Mouse (Mus musculus) heart, embryonic 10.5 days (tissue): ENCODE results near the gene Ube2o. TPM values are rescaled to one million over a fixed set of nuclear protein-coding genes. Genes with fewer than 3 reads are reported as not detected.

Experiments
- DNase-seq: peaks from one replicate; pipeline ENCODE4 v3.0.0-alpha.2; 2017; ENCODE audit warnings: low spot score
- H3K27ac ChIP-seq: fragments of 300-500 bp; sonication (generic); 2 replicates; pipeline ENCODE4 v1.5.1; 2016; ENCODE audit warnings: mild to moderate bottlenecking
- H3K27me3 ChIP-seq: fragments of 300-500 bp; sonication (generic); 2 replicates; pipeline ENCODE4 v1.6.1; 2016; ENCODE audit warnings: mild to moderate bottlenecking; ENCODE audit not compliant: poor library complexity, insufficient read depth, severe bottlenecking
- H3K36me3 ChIP-seq: fragments of 300-500 bp; sonication (generic); 2 replicates; pipeline ENCODE4 v1.6.1; 2016; ENCODE audit warnings: mild to moderate bottlenecking, moderate library complexity
- H3K4me1 ChIP-seq: fragments of 300-500 bp; sonication (generic); 2 replicates; pipeline ENCODE4 v1.6.1; 2016; ENCODE audit warnings: mild to moderate bottlenecking
- H3K4me3 ChIP-seq: fragments of 300-500 bp; sonication (generic); 2 replicates; pipeline ENCODE4 v1.5.1; 2016; ENCODE audit warnings: mild to moderate bottlenecking, moderate library complexity
- H3K9me3 ChIP-seq: fragments of 300-500 bp; sonication (generic); 2 replicates; pipeline ENCODE4 v1.6.1; 2016; ENCODE audit warnings: mild to moderate bottlenecking, moderate library complexity
- WGBS: fragments of 180-500 bp; shearing (Covaris S2); methylation state at CpG from one replicate; pipeline ENCODE4 v1.1.7; 2016; 5-methylcytosine and 5-hydroxymethylcytosine counted together
- polyA plus RNA-seq: library from polyadenylated mRNA; unstranded; fragments of >200 nt; fragmentation: Nextera tagmentation; extraction: Ambion mirVana; gene quantifications from 2 replicates; pipeline ENCODE4 v1.2.1, GENCODE M21; 2016

The Ube2o gene
- polyA plus RNA-seq, 1 experiment from 2014 or later: 10.3 TPM

DNA sequence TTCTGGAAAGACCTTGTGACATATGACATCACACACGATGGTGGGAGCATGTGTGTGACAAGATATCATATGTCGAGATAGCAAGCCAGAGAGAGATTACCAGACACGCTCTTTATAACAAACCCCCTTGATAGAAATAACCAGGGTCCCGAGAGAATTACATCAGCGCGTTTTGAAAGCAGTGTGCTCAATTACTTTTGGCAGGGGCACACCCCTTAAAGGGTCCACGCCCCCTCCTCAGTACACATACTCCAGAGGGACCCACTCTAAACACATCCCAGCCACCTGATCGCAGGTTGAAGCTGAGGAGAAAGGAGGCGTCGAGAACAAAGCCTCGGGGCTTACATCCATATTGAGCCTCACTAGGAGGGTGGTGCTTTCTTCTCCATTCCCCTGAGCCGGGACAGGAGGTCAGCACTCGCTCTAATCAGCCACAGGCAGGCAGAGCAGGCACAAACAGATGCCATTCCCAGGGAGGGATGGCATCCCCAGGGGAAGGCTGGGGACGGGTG is 7.8 kb upstream of the Ube2o start:
- DNase-seq: no peak
- Histone ChIP-seq H3K36me3 (no peaks in the 10 kb centered on the region), H3K27ac (no peak overlapping the region), H3K9me3 (no peaks in the 10 kb centered on the region), H3K4me1 (peaks cover 33% of the 10 kb centered on the region), H3K4me3 (no peak overlapping the region), H3K27me3 (peaks cover 25% of the 10 kb centered on the region)
- WGBS: 34% methylated on average over 14 of the region's 14 CpGs

DNA sequence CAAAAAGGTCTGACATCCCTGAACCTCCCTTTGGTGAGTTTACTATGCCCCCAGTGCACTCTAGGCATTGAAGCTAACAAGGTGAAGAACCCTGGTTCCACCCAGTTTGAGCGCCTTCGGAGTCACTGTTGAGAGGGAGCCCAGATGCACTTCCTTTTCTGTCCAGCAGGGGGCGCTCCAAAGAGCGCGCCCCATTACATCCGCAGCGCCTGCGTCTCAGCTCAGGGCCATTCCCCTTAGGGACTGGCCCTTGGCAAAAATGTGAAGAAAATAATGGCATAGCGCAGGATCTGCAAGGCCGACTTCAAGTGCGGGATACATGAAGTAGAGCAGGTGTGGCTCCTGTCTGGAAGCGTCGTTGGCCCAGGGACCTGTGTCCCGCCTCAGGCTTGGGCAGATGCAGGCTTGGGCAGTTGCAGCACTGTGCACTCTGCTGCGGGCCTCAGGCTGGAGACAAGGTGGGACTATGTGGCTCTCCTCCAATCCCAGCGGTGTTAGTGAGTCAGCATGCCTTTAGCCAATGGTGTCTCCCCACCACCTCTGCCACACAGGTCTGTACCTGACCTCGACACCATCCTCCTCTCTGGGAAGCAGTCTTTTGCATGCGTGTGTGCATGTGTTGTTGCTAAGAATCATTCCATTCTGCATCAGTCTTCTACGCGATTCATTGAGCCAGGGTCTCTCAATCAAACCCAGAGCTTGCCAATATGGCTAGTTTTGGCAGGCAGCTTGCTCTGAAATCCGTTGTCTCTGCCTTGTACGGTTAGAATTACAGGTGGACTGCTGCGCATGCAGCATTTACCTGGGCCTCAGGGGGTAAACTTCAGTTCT is 5.8 kb upstream of the Ube2o start:
- WGBS: 24% methylated on average over 23 of the region's 23 CpGs
- H3K27ac ChIP-seq: no peak overlapping the region
- DNase-seq: peak; percentile 87
- peaks cover 31% of the 10 kb centered on the region for H3K4me1 ChIP-seq
- peaks cover 25% of the 10 kb centered on the region for H3K27me3 ChIP-seq
- H3K36me3 ChIP-seq: no peaks in the 10 kb centered on the region
- H3K4me3 ChIP-seq: 0 out of 2 replicates have a peak overlapping the region, but pooled peaks have one; percentile 25
- H3K9me3 ChIP-seq: no peaks in the 10 kb centered on the region

DNA sequence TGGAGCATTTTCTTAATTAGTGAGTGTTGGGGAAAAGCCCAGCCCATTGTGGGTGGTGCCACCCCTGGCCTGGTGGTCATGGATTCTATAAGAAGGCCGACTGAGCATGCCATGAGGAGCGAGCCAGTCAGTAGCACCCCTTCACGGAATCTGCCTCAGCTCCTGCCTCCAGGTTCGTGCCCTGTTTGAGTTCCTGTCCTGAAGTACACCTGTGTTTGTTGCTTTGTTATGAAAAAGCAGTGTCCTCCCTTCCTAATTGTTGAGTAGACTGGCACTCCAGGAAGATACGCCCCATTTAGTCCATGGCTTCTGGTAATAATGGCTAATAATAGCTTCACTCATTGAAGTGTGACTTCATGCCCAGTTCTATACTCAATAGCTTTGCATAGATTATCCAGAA is 5.1 kb upstream of the Ube2o start, which contains the start of gene Aanat:
Gene Aanat, plus strand, starts transcription at position 123 of the 400 bp plus-strand sequence.
- WGBS: 65% methylated on average over 5 of the region's 5 CpGs

DNA sequence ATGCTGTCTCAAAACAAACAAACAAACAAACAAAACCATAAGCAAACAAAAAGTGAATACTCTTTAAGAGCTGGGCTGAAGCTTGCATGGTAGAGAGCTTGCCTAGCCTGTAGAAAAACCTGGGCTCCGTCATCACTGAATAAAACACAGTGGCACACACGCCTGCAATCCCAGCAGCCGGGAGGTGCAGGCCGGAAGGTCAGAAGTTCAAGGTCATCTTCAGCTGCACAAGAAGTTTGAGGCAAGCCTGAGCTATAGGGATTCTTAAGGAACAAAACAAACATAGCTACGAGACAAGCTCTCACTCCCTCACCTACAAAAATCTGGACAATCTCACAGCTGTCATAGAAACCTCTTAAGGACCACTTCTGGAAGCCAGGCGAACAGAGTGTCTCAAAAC is 4.4 kb upstream of the Ube2o start:
- Histone ChIP-seq H3K4me3 (no peak overlapping the region), H3K36me3 (no peaks in the 10 kb centered on the region), H3K9me3 (no peaks in the 10 kb centered on the region), H3K27me3 (peaks cover 25% of the 10 kb centered on the region), H3K27ac (peak overlapping the region; percentile 25; the same call in 1 of the 2 replicates), H3K4me1 (peaks cover 34% of the 10 kb centered on the region)
- WGBS: 47% methylated on average over 6 of the region's 6 CpGs
- DNase-seq: no peak

More for the DNA sequence above, 5.1 kb upstream of the Ube2o start, which contains the start of gene Aanat:
- H3K4me3 ChIP-seq: 0 out of 2 replicates have a peak within 1 kb of the TSS, but pooled peaks have one; percentile 25
- H3K27ac ChIP-seq: peak within 1 kb of the TSS; percentile 25; the same call in 1 of the 2 replicates
- H3K4me1 ChIP-seq: peaks cover 28% of the 10 kb centered on the region
- H3K36me3 ChIP-seq: no peaks in the 10 kb centered on the region
- H3K9me3 ChIP-seq: no peaks in the 10 kb centered on the region
- no peak for DNase-seq
- H3K27me3 ChIP-seq: peaks cover 25% of the 10 kb centered on the region

DNA sequence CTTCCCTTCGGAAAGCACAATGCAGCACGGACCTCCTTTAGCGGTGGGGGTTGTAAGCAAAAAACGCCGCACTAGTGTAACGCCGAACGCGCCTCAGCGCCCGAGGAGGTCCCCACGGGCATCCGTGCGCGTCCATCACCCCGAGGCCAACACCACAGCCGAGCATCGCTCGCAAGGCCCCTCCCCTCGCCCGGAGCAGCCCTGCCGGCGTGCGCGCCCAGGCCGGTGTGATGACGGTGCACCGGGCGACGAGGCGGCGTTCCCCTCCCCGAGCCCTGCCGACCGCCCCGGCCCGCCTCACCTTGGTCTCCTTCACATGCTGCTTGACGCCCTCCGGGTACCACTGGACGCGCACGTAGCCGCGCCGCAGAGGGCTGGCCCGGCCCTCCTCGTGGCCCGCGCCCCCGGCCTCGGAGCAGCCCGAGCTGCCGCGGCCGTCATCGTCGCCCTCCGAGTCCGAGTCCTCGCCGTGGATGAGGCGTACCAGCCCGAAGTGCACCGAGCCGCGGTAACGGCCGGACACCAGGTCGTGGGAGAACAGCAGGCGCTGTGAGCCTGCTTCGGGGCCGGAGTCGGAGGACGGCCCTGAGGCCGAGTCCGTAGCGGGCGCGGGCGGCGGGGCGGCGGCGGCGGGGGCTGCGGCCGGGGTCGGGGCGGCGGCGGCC is 404 bp downstream of the Ube2o start:
- H3K27ac ChIP-seq: peak overlapping the region; percentile 96
- no peaks in the 10 kb centered on the region for H3K27me3 ChIP-seq
- WGBS: under 1% methylated on average over 91 of the region's 91 CpGs
- peak overlapping the region; percentile 99 for H3K4me3 ChIP-seq
- peak; percentile 85 for DNase-seq
- H3K36me3 ChIP-seq: no peaks in the 10 kb centered on the region
- no peaks in the 10 kb centered on the region for H3K9me3 ChIP-seq
- peaks cover 41% of the 10 kb centered on the region for H3K4me1 ChIP-seq

DNA sequence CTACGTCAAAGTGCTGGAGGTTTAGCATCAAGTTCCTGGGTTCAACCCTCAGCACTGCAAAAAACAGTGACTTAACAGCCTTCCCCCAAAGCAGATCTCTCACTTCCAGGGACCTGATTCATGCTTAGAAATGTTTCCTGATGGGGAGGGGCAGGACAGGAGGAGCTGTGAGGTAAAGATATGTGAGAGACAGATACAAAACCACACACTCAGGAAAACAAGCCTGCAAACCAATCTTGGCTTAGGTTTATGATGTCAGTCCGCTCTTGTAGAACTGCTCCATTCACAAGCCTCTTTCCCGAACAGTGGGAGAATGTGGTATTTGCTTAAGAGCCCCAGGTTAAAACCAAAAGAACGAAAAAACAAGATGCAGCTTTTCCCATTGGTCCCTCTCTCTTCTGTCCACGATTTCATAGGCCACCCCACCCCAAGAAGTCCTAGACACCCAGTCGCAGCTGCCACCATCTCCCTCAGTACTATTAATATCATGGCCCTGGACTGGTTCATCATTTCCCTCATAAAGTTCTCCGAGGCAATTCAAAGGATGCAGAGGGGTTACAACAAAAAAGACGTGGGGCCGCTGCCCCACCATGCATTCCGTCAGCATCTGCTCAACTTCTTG is 1.1 kb downstream of the Ube2o start:
- 24% methylated on average over 10 of the region's 10 CpGs for WGBS
- no peaks in the 10 kb centered on the region for H3K9me3 ChIP-seq
- peak overlapping the region; percentile 96 for H3K27ac ChIP-seq
- H3K36me3 ChIP-seq: no peaks in the 10 kb centered on the region
- H3K27me3 ChIP-seq: no peaks in the 10 kb centered on the region
- H3K4me3 ChIP-seq: peak overlapping the region; percentile 99
- H3K4me1 ChIP-seq: peaks cover 44% of the 10 kb centered on the region
- no peak for DNase-seq

DNA sequence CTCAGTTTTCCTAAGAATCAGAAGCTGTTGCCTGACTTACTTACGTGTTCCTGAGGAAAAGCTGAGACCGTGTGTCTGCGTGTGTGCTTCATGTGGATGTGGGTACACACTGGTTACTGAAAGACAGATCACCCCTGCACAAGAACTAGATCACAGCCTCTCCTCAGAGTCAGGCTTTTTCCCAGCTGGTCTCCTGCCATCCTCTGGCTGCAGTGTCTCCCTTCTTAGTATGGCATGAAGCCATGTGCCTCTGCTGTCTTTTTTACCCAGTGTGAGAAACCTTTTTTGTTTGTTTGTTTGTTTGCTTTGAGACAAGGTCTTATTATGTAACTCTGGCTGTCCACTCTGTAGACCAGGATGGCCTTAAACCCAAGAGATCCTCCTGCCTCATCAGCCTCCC is 2.0 kb downstream of the Ube2o start:
- H3K27ac ChIP-seq: no peak overlapping the region

DNA sequence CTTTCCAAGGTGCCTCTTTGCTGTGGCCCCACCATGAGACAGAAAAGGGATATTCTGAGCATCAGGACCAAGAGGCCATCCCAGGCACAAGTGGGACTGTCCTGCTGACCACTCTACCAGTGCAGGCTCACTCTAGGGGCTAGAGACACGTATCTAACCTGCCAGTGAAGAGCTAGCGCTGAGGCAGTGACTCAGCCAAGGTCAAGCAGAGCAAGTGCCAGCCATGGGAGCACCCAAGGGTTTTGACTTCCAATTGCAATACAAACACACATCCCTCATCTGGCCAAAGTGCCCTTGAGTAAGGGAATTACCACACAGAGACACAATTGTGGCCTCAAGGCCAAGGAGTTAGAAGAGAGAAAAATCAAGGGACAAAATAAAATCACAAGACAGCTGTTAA is 5.9 kb downstream of the Ube2o start:
- no peaks in the 10 kb centered on the region for H3K9me3 ChIP-seq
- H3K36me3 ChIP-seq: 0 out of 2 replicates have a peak, but pooled peaks cover 4% of the 10 kb centered on the region
- no peak for DNase-seq
- WGBS: 44% methylated on average over 2 of the region's 2 CpGs
- no peaks in the 10 kb centered on the region for H3K27me3 ChIP-seq
- 0 out of 2 replicates have a peak overlapping the region, but pooled peaks have one; percentile 42 for H3K4me3 ChIP-seq
- H3K4me1 ChIP-seq: peaks cover 79% of the 10 kb centered on the region
- peak overlapping the region; percentile 82 for H3K27ac ChIP-seq

More for the DNA sequence above, 2.0 kb downstream of the Ube2o start:
- Histone ChIP-seq H3K4me3 (no peak overlapping the region), H3K36me3 (no peaks in the 10 kb centered on the region), H3K9me3 (no peaks in the 10 kb centered on the region), H3K27me3 (no peaks in the 10 kb centered on the region), H3K4me1 (peaks cover 53% of the 10 kb centered on the region)
- no peak for DNase-seq
- WGBS: 92% methylated on average over 3 of the region's 3 CpGs

DNA sequence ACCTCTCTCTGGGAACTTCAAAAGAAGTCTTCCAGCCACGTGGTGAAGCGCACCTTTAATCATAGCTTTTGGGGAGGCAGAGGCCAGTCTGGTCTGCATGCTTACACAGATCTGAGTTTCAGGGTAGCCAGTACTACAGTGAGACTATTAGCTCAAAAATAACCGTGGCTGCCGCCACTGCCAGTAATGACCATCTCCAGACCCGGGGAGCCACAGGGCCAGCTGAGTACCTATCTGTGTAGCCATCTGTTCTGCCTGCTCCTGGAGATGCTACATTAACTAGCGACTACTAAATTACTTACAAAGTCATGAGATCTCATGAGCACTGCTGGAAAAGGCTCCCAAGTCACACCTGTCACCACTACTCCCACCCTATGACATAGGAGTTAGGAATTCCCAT is 6.3 kb downstream of the Ube2o start:
- peaks cover 79% of the 10 kb centered on the region for H3K4me1 ChIP-seq

DNA sequence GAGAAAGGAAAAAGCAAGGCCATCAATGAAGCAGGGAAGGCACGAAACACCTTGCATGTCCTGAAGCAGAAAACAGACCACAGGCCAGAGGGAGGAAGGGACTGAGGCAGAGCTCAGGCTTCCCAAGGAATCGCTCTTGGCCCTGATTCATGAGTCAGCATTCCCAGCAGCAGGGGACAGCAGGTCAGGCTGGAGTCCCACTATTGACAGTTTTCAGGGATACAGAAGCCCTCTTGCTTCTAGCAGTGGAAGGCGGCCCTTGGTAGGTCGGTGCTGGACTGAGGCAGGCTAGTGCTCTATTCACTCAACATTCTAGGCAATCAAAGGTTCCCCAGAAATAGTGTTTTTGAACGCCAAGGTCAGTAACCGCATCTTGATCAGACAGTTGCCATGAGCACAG is 6.8 kb downstream of the Ube2o start:
- WGBS: 51% methylated on average over 6 of the region's 6 CpGs
- DNase-seq: no peak
- peaks cover 81% of the 10 kb centered on the region for H3K4me1 ChIP-seq
- no peak overlapping the region for H3K4me3 ChIP-seq
- 0 out of 2 replicates have a peak, but pooled peaks cover 4% of the 10 kb centered on the region for H3K36me3 ChIP-seq
- no peaks in the 10 kb centered on the region for H3K9me3 ChIP-seq
- peak overlapping the region; percentile 82 for H3K27ac ChIP-seq
- no peaks in the 10 kb centered on the region for H3K27me3 ChIP-seq

More for the DNA sequence above, 6.3 kb downstream of the Ube2o start:
- no peak for DNase-seq
- H3K9me3 ChIP-seq: no peaks in the 10 kb centered on the region
- H3K27ac ChIP-seq: peak overlapping the region; percentile 82
- no peak overlapping the region for H3K4me3 ChIP-seq
- H3K27me3 ChIP-seq: no peaks in the 10 kb centered on the region
- WGBS: 52% methylated on average over 6 of the region's 6 CpGs
- H3K36me3 ChIP-seq: 0 out of 2 replicates have a peak, but pooled peaks cover 4% of the 10 kb centered on the region

DNA sequence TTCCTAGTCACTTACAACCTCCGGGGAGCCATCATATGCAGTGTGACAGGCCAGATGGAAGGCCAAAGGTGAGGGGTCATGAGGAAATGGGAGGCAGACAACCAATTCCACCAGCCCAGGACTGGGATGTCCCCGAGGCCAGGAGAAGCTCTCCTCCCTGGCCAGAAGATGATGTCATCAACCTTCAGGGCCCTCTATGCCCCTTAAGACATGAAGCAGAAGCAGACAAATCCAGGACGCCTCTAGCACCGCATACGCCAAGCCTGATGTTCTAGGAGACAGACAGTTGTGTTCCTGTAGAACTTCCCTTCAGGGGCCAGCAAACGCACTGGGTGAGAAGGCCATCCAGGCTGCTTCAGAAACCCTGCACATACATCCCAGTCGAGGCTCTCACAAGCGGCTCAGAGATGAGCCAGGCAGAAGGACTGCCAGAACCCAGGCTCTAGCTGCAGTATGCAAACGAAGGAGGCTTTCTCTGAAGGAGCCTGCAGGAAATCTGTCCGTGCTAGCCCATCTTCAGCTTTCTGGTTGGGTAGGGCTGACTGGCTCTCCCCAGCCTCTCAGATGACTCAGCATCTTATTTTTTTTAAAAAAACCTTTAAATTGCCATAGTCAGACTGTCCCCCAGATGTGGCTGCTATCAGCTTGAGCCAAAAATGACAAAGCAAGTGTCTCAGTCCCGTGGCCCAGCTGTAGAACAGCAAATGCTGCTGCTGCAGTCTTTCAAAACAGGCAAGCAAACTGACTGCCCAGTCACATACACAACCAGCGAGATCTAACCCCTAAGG is 8.3 kb downstream of the Ube2o start:
- WGBS: 42% methylated on average over 12 of the region's 12 CpGs
- H3K27ac ChIP-seq: peak overlapping the region; percentile 79
- H3K27me3 ChIP-seq: no peaks in the 10 kb centered on the region
- H3K36me3 ChIP-seq: 0 out of 2 replicates have a peak, but pooled peaks cover 4% of the 10 kb centered on the region
- H3K4me1 ChIP-seq: peaks cover 83% of the 10 kb centered on the region
- 0 out of 2 replicates have a peak overlapping the region, but pooled peaks have one; percentile 31 for H3K4me3 ChIP-seq
- no peaks in the 10 kb centered on the region for H3K9me3 ChIP-seq
- peak; percentile 80 for DNase-seq
